Mouse (Mus musculus): ENCODE measurements around the gene Depdc5. TPM values are rescaled to one million over a fixed set of nuclear protein-coding genes. Genes with fewer than 3 reads are reported as not detected.

Depdc5 gene
- total RNA-seq, 1 experiment = 27.2 TPM

GRCm38 (mm10) chr5:32830054-32830453 is 33.4 kb upstream of the Depdc5 start:
- DNase-seq (ENCODE audit: low read depth, low spot score) = no peak
- H3K27ac ChIP-seq (ENCODE audit: insufficient read depth, low read depth, low read length, poor library complexity, severe bottlenecking) = no peak overlapping the region
- no peak overlapping the region for H3K9ac ChIP-seq (ENCODE audit: insufficient read depth, low read depth, low read length, poor library complexity, severe bottlenecking)
- in situ Hi-C loops (cut with MboI; ENCODE audit: low sequenced_read_pairs in 2 of 2, unreplicated experiment in 2 of 2) = no loop called here
- no peak for TF ChIP-seq ZNF384 (IDR thresholded peaks at IDR 0.05; ENCODE audit: low read depth, low read length)
- no peak for TF ChIP-seq HCFC1 (IDR thresholded peaks at IDR 0.05; ENCODE audit: borderline replicate concordance, insufficient read depth, low read length)
- TF ChIP-seq CHD2 (IDR thresholded peaks at IDR 0.05; ENCODE audit: low read depth, low read length) = no peak
- TF ChIP-seq MAFK (IDR thresholded peaks at IDR 0.05; ENCODE audit: insufficient read depth, low read depth, low read length) = no peak
- no peak for TF ChIP-seq ZC3H11A (IDR thresholded peaks at IDR 0.05; ENCODE audit: borderline replicate concordance, low read depth, low read length)
- H3K4me1 ChIP-seq (ENCODE audit: control insufficient read depth in 2 of 2, insufficient read depth in 2 of 2, low read length in 2 of 2, poor library complexity in 1 of 2) = 0 out of 4 replicates have a peak, but pooled peaks cover 0 to 2% of the 10 kb centered on the region in 2 experiments
- H3K4me3 ChIP-seq (ENCODE audit: insufficient read depth in 1 of 2, low read depth in 1 of 2, low read length in 2 of 2, poor library complexity in 1 of 2, severe bottlenecking in 1 of 2) = no peak overlapping the region
- no peaks in the 10 kb centered on the region for H3K9me3 ChIP-seq (ENCODE audit: control insufficient read depth, insufficient read depth, low read depth, low read length)
- peaks cover 22% of the 10 kb centered on the region for H3K36me3 ChIP-seq (ENCODE audit: control insufficient read depth, insufficient read depth, low read length, poor library complexity, severe bottlenecking)

GRCm38 (mm10) chr5:32834497-32834896 is 29.0 kb upstream of the Depdc5 start:
- in situ Hi-C loops (cut with MboI; ENCODE audit: low sequenced_read_pairs in 2 of 2, unreplicated experiment in 2 of 2) = no loop called here
- Histone ChIP-seq H3K9me3 (ENCODE audit: control insufficient read depth, insufficient read depth, low read depth, low read length) (no peaks in the 10 kb centered on the region), H3K4me3 (ENCODE audit: insufficient read depth in 1 of 2, low read depth in 1 of 2, low read length in 2 of 2, poor library complexity in 1 of 2, severe bottlenecking in 1 of 2) (no peak overlapping the region), H3K9ac (ENCODE audit: insufficient read depth, low read depth, low read length, poor library complexity, severe bottlenecking) (no peak overlapping the region), H3K4me1 (ENCODE audit: control insufficient read depth in 2 of 2, insufficient read depth in 2 of 2, low read length in 2 of 2, poor library complexity in 1 of 2) (peaks cover 0 to 2% of the 10 kb centered on the region in 2 experiments; a peak in 1 of 4 replicates), H3K27ac (ENCODE audit: insufficient read depth, low read depth, low read length, poor library complexity, severe bottlenecking) (no peak overlapping the region), H3K36me3 (ENCODE audit: control insufficient read depth, insufficient read depth, low read length, poor library complexity, severe bottlenecking) (peaks cover 23% of the 10 kb centered on the region)
- DNase-seq (ENCODE audit: low read depth, low spot score) = no peak
- TF ChIP-seq CHD2 (IDR thresholded peaks at IDR 0.05; ENCODE audit: low read depth, low read length) (no peak), MAFK (IDR thresholded peaks at IDR 0.05; ENCODE audit: insufficient read depth, low read depth, low read length) (no peak), HCFC1 (IDR thresholded peaks at IDR 0.05; ENCODE audit: borderline replicate concordance, insufficient read depth, low read length) (no peak), ZNF384 (IDR thresholded peaks at IDR 0.05; ENCODE audit: low read depth, low read length) (no peak), ZC3H11A (IDR thresholded peaks at IDR 0.05; ENCODE audit: borderline replicate concordance, low read depth, low read length) (no peak)

- Histone ChIP-seq H3K4me1 (ENCODE audit: control insufficient read depth in 2 of 2, insufficient read depth in 2 of 2, low read length in 2 of 2, poor library complexity in 1 of 2) (peaks cover 0 to 2% of the 10 kb centered on the region in 2 experiments; a peak in 1 of 4 replicates), H3K9me3 (ENCODE audit: control insufficient read depth, insufficient read depth, low read depth, low read length) (no peaks in the 10 kb centered on the region), H3K27ac (ENCODE audit: insufficient read depth, low read depth, low read length, poor library complexity, severe bottlenecking) (no peak overlapping the region), H3K36me3 (ENCODE audit: control insufficient read depth, insufficient read depth, low read length, poor library complexity, severe bottlenecking) (peaks cover 15% of the 10 kb centered on the region), H3K9ac (ENCODE audit: insufficient read depth, low read depth, low read length, poor library complexity, severe bottlenecking) (no peak overlapping the region), H3K4me3 (ENCODE audit: insufficient read depth in 1 of 2, low read depth in 1 of 2, low read length in 2 of 2, poor library complexity in 1 of 2, severe bottlenecking in 1 of 2) (no peak overlapping the region)
- DNase-seq (ENCODE audit: low read depth, low spot score) = no peak
- no peak for TF ChIP-seq CHD2 (IDR thresholded peaks at IDR 0.05; ENCODE audit: low read depth, low read length)
- TF ChIP-seq MAFK (IDR thresholded peaks at IDR 0.05; ENCODE audit: insufficient read depth, low read depth, low read length) = no peak
- TF ChIP-seq ZC3H11A (IDR thresholded peaks at IDR 0.05; ENCODE audit: borderline replicate concordance, low read depth, low read length) = no peak
- no peak for TF ChIP-seq ZNF384 (IDR thresholded peaks at IDR 0.05; ENCODE audit: low read depth, low read length)
- TF ChIP-seq HCFC1 (IDR thresholded peaks at IDR 0.05; ENCODE audit: borderline replicate concordance, insufficient read depth, low read length) = no peak
- in situ Hi-C loops (cut with MboI; ENCODE audit: low sequenced_read_pairs in 2 of 2, unreplicated experiment in 2 of 2) = no loop called here
Observed at GRCm38 (mm10) chr5:32836976-32837375, 26.5 kb upstream of the Depdc5 start.

- no peak for DNase-seq (ENCODE audit: low read depth, low spot score)
- peaks cover 17% of the 10 kb centered on the region for H3K36me3 ChIP-seq (ENCODE audit: control insufficient read depth, insufficient read depth, low read length, poor library complexity, severe bottlenecking)
- no peaks in the 10 kb centered on the region for H3K9me3 ChIP-seq (ENCODE audit: control insufficient read depth, insufficient read depth, low read depth, low read length)
- in situ Hi-C loops (cut with MboI; ENCODE audit: low sequenced_read_pairs in 2 of 2, unreplicated experiment in 2 of 2) = no loop called here
- H3K9ac ChIP-seq (ENCODE audit: insufficient read depth, low read depth, low read length, poor library complexity, severe bottlenecking) = no peak overlapping the region
- H3K27ac ChIP-seq (ENCODE audit: insufficient read depth, low read depth, low read length, poor library complexity, severe bottlenecking) = no peak overlapping the region
- TF ChIP-seq CHD2 (IDR thresholded peaks at IDR 0.05; ENCODE audit: low read depth, low read length) = no peak
- TF ChIP-seq HCFC1 (IDR thresholded peaks at IDR 0.05; ENCODE audit: borderline replicate concordance, insufficient read depth, low read length) = no peak
- TF ChIP-seq ZC3H11A (IDR thresholded peaks at IDR 0.05; ENCODE audit: borderline replicate concordance, low read depth, low read length) = no peak
- TF ChIP-seq MAFK (IDR thresholded peaks at IDR 0.05; ENCODE audit: insufficient read depth, low read depth, low read length) = no peak
- no peak for TF ChIP-seq ZNF384 (IDR thresholded peaks at IDR 0.05; ENCODE audit: low read depth, low read length)
- H3K4me1 ChIP-seq (ENCODE audit: control insufficient read depth in 2 of 2, insufficient read depth in 2 of 2, low read length in 2 of 2, poor library complexity in 1 of 2) = no peaks in the 10 kb centered on the region; a peak in 1 of 4 replicates
- H3K4me3 ChIP-seq (ENCODE audit: insufficient read depth in 1 of 2, low read depth in 1 of 2, low read length in 2 of 2, poor library complexity in 1 of 2, severe bottlenecking in 1 of 2) = no peak overlapping the region
Observed at GRCm38 (mm10) chr5:32840029-32840428, 23.5 kb upstream of the Depdc5 start.

All from ES-E14 (cell line).